Mouse (Mus musculus): ENCODE results near the gene Fanca. TPM values are rescaled to one million over a fixed set of nuclear protein-coding genes. Genes with fewer than 3 reads are reported as not detected.
A peak's percentile ranks its signal among the peaks of the same experiment; 100 is the strongest.
"Not testable (repeated sequence)": the region's sequence is repeated elsewhere in the genome, so short reads cannot be mapped to it uniquely, and the experiment has no call there.

Gene Fanca
- polyA plus RNA-seq, 1 experiment from 2014 or later = 46.8 TPM

DNA sequence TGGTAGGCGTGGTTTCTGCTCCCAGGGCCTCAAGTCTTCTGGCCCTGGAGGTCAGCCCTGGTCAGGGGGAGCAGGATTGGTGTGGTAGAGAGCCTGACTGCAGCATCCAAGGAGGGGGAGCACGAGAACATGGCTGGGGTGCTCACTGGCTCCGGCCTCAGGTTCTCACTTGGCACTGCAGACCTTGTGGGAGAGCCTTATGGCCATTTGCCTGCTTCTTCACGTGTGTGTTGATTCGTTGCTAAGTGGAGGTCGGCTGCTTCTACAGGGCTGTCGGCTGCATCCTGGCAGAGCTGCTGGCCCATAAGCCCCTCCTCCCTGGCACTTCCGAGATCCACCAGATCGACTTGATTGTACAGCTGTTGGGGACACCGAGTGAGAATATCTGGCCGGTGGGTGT is 88.0 kb downstream of the Fanca start:
- not testable (repeated sequence) for DNase-seq (ENCODE audit: low spot score); H3K9me3 ChIP-seq (ENCODE audit: control insufficient read depth, low read length)
- WGBS = 88% methylated on average over 11 of the region's 11 CpGs

DNA sequence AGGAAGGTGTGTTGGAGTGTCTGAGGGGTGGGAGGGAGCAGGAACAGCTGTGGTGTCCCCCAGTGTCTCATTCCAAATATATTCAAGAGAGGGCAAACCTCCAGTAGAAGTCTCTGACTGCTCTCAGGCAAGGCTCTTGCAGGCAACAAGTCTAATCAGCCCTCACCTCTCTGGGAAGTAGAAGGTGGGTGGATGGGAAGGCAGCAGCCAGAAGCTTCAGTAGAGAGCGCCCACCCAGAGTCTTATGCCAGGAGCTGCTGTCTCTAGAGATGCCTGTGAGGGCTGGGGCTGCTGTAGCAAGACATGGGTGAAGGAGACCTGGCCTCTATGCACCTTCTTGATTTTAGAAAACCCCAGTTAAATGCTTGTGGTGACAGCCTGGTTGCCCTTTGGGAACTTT is 90.0 kb downstream of the Fanca start:
- H3K4me1 ChIP-seq (replicated peaks; ENCODE audit: control insufficient read depth, insufficient read depth, low read length) = peaks cover 12% of the 10 kb centered on the region
- 100% methylated on average over 1 of the region's 1 CpGs for WGBS
- H3K4me3 ChIP-seq (ENCODE audit: low read depth, low read length) = no peak overlapping the region
- ATAC-seq (replicated peaks; ENCODE audit: low FRiP score) = no peak
- no peak overlapping the region for H3K27ac ChIP-seq (ENCODE audit: low read depth, low read length)
- H3K9ac ChIP-seq (ENCODE audit: low read depth, low read length) = no peak overlapping the region
- no peaks in the 10 kb centered on the region for H3K36me3 ChIP-seq (ENCODE audit: control insufficient read depth, insufficient read depth, low read length)
- H3K4me2 ChIP-seq = no peak overlapping the region
- no peaks in the 10 kb centered on the region for H3K27me3 ChIP-seq (replicated peaks; ENCODE audit: control insufficient read depth, insufficient read depth, low read length)
- DNase-seq (ENCODE audit: low spot score) = no peak
- H3K9me3 ChIP-seq (ENCODE audit: control insufficient read depth, low read length) = no peaks in the 10 kb centered on the region

More for the DNA sequence above, 88.0 kb downstream of the Fanca start:
- not testable (repeated sequence) for H3K9ac ChIP-seq (ENCODE audit: low read depth, low read length); H3K4me3 ChIP-seq (ENCODE audit: low read depth, low read length); H3K4me2 ChIP-seq; H3K36me3 ChIP-seq (ENCODE audit: control insufficient read depth, insufficient read depth, low read length); ATAC-seq (replicated peaks; ENCODE audit: low FRiP score); H3K27ac ChIP-seq (ENCODE audit: low read depth, low read length)
- peaks cover 14% of the 10 kb centered on the region for H3K27me3 ChIP-seq (replicated peaks; ENCODE audit: control insufficient read depth, insufficient read depth, low read length)
- H3K4me1 ChIP-seq (replicated peaks; ENCODE audit: control insufficient read depth, insufficient read depth, low read length) = peaks cover 11% of the 10 kb centered on the region

DNA sequence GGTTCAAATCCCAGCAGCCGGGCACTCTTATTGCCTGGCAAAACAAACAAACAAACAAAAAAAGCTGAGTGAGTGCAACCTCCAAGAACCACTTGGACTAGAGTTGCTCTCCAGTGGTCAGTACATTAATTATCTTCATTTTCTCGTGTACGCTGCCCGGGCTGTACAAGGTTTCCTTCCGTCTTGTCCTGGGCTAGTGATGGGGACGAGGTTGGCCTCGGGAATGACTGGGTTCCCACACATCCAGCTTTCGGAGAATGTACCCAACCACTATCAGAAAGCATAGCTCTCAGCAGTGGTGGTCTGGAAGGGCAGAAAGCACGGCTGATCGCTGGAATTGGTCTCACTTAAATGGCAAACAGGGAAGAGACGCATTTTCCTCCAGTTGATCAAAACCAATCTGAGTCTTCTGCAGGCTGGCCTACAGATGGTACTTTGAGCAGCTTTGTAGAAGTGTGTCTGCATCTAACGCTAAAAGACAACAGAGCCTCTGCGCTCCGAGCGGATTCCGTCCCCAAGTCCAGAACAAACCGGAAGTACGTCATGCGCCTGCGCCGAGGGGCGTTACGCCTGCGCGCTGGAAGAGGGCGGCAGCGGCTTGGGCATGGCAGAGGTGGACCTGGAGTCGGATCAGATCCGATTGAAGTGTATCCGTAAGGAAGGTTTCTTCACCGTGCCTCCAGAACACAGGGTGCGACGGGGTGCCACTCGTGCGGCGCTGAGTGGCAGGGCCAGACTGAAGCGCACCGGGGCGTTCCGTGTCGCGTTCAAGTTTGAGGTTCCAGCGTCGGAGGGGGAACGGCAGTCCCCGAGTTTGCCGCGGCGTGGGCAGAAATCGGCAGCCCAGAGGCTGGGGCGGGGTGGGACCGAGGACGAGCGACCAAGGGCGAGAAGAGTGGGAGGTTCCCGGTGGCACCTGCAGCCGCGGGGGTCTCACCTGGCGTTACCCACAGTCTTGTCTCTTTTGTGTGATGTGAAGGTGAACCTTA is 93.8 kb downstream of the Fanca start, which contains the start of gene Cdk10:
Cdk10 (plus strand) TSS at position 565 of the 989 bp plus-strand sequence.
- peaks cover 12% of the 10 kb centered on the region for H3K4me1 ChIP-seq (replicated peaks; ENCODE audit: control insufficient read depth, insufficient read depth, low read length)
- H3K9ac ChIP-seq (ENCODE audit: low read depth, low read length) = peak within 1 kb of the TSS; percentile 74
- no peaks in the 10 kb centered on the region for H3K36me3 ChIP-seq (ENCODE audit: control insufficient read depth, insufficient read depth, low read length)
- H3K4me3 ChIP-seq (ENCODE audit: low read depth, low read length) = peak within 1 kb of the TSS; percentile 91
- WGBS = 3% methylated on average over 59 of the region's 59 CpGs
- peak; percentile 94 for DNase-seq (ENCODE audit: low spot score)
- peak; percentile 86 for ATAC-seq (replicated peaks; ENCODE audit: low FRiP score)
- peak within 1 kb of the TSS; percentile 44 for H3K27ac ChIP-seq (ENCODE audit: low read depth, low read length)
- H3K4me2 ChIP-seq = peak within 1 kb of the TSS; percentile 78
- H3K9me3 ChIP-seq (ENCODE audit: control insufficient read depth, low read length) = no peaks in the 10 kb centered on the region
- H3K27me3 ChIP-seq (replicated peaks; ENCODE audit: control insufficient read depth, insufficient read depth, low read length) = no peaks in the 10 kb centered on the region

DNA sequence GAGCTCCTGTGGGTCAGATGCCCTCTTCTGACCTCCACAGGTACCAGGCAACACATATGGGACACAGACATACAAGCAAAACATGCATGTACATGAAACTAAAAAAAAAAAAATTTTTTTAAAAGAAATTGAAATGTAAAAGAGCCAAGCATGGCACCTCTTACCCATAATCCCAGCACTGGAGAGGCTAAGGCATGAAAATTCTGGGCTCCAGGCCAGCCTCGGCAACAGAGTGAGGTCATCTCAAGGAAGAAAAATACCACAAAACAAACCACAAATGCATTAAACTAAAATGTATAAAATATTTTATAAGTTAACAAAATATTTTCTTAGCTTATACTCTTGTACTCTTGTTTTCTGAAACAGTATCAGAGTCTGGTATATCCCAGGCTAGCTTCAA is 97.5 kb downstream of the Fanca start:
- no peaks in the 10 kb centered on the region for H3K36me3 ChIP-seq (ENCODE audit: control insufficient read depth, insufficient read depth, low read length)
- no peak overlapping the region for H3K9ac ChIP-seq (ENCODE audit: low read depth, low read length)
- no peak overlapping the region for H3K4me2 ChIP-seq
- no peak overlapping the region for H3K27ac ChIP-seq (ENCODE audit: low read depth, low read length)
- H3K4me3 ChIP-seq (ENCODE audit: low read depth, low read length) = no peak overlapping the region
- no peaks in the 10 kb centered on the region for H3K27me3 ChIP-seq (replicated peaks; ENCODE audit: control insufficient read depth, insufficient read depth, low read length)
- 67% methylated on average over 1 of the region's 1 CpGs for WGBS
- H3K4me1 ChIP-seq (replicated peaks; ENCODE audit: control insufficient read depth, insufficient read depth, low read length) = peaks cover 12% of the 10 kb centered on the region
- ATAC-seq (replicated peaks; ENCODE audit: low FRiP score) = no peak
- no peak for DNase-seq (ENCODE audit: low spot score)
- no peaks in the 10 kb centered on the region for H3K9me3 ChIP-seq (ENCODE audit: control insufficient read depth, low read length)

Other genes starting within 250 kb of the Fanca start
- 1,965 and 2,035 TPM in 2 replicates for gene Rpl13, start 216.2 kb downstream of the Fanca start, polyA plus RNA-seq (2014; fragmentation: Nextera tagmentation; extraction: Ambion mirVana)
- 5.2 and 5.9 TPM in 2 replicates for gene Cpne7, start 201.2 kb downstream of the Fanca start, polyA plus RNA-seq (2014; fragmentation: Nextera tagmentation; extraction: Ambion mirVana)
- gene Sult5a1, start 160.3 kb downstream of the Fanca start, polyA plus RNA-seq (2014; fragmentation: Nextera tagmentation; extraction: Ambion mirVana) = 4.6 and 5.6 TPM in 2 replicates
- 0.52 and 1.3 TPM in 2 replicates for gene Dpep1, start 132.3 kb downstream of the Fanca start, polyA plus RNA-seq (2014; fragmentation: Nextera tagmentation; extraction: Ambion mirVana)
- gene Chmp1a, start 105.8 kb downstream of the Fanca start, polyA plus RNA-seq (2014; fragmentation: Nextera tagmentation; extraction: Ambion mirVana) = 95.4 and 104 TPM in 2 replicates
- gene Spata33, start 105.7 kb downstream of the Fanca start, polyA plus RNA-seq (2014; fragmentation: Nextera tagmentation; extraction: Ambion mirVana) = 1.4 and 1.7 TPM in 2 replicates
- 22.8 and 25.0 TPM in 2 replicates for gene Cdk10, start 93.7 kb downstream of the Fanca start, polyA plus RNA-seq (2014; fragmentation: Nextera tagmentation; extraction: Ambion mirVana)
- gene Spata2l, start 82.3 kb downstream of the Fanca start, polyA plus RNA-seq (2014; fragmentation: Nextera tagmentation; extraction: Ambion mirVana) = 2.0 and 2.2 TPM in 2 replicates
- 16.0 and 18.8 TPM in 2 replicates for gene Zfp276, start 64.4 kb downstream of the Fanca start, polyA plus RNA-seq (2014; fragmentation: Nextera tagmentation; extraction: Ambion mirVana)
- 9.2 and 10.7 TPM in 2 replicates for gene Vps9d1, start 64.2 kb downstream of the Fanca start, polyA plus RNA-seq (2014; fragmentation: Nextera tagmentation; extraction: Ambion mirVana)
- 6.5 and 6.7 TPM in 2 replicates for gene Spire2, start 14.1 kb upstream of the Fanca start, polyA plus RNA-seq (2014; fragmentation: Nextera tagmentation; extraction: Ambion mirVana)
- gene Tcf25, start 55.2 kb upstream of the Fanca start, polyA plus RNA-seq (2014; fragmentation: Nextera tagmentation; extraction: Ambion mirVana) = 136 and 147 TPM in 2 replicates
- 0.04 and 0.06 TPM in 2 replicates for gene Mc1r, start 88.5 kb upstream of the Fanca start, polyA plus RNA-seq (2014; fragmentation: Nextera tagmentation; extraction: Ambion mirVana)
- gene Tubb3, start 92.8 kb upstream of the Fanca start, polyA plus RNA-seq (2014; fragmentation: Nextera tagmentation; extraction: Ambion mirVana) = 6.0 and 6.9 TPM in 2 replicates
- 27.0 and 32.7 TPM in 2 replicates for gene Def8, start 105.0 kb upstream of the Fanca start, polyA plus RNA-seq (2014; fragmentation: Nextera tagmentation; extraction: Ambion mirVana)
- gene Afg3l1, start 159.3 kb upstream of the Fanca start, polyA plus RNA-seq (2014; fragmentation: Nextera tagmentation; extraction: Ambion mirVana) = 42.2 and 43.0 TPM in 2 replicates
- 1.5 and 1.6 TPM in 2 replicates for gene Dbndd1, start 196.9 kb upstream of the Fanca start, polyA plus RNA-seq (2014; fragmentation: Nextera tagmentation; extraction: Ambion mirVana)
- gene Gas8, start 200.3 kb upstream of the Fanca start, polyA plus RNA-seq (2014; fragmentation: Nextera tagmentation; extraction: Ambion mirVana) = 13.7 and 15.5 TPM in 2 replicates